In genomic region chr8:84901752-84902151, GRCm38 (mm10) we compare ENCODE assay signal across 9 mouse cellular contexts. TPM values are rescaled to one million over a fixed set of nuclear protein-coding genes. Genes with fewer than 3 reads are reported as not detected.
DNase-seq lines count a peak whose midpoint lies in the region; ATAC-seq lines count a peak whose summit lies in the region.
"Had no signal": no experiment of that assay in that cellular context is flagged by ENCODE, and none has a peak within 500 bp of the region (broad histone marks: within the 10 kb centered on the region; RNA-seq: fewer than 3 reads in every experiment).

TSS of gene Klf1 (plus strand) at chr8:84901928.

- H3K4me2 ChIP-seq in heart, embryonic 15.5 days = peak within 1 kb of the TSS; percentile 99
- peak within 1 kb of the TSS; percentile 85 for H3K4me2 ChIP-seq in hindbrain, embryonic 15.5 days
- peak within 1 kb of the TSS; percentile 98 for H3K4me2 ChIP-seq in midbrain, embryonic 15.5 days

- no peaks in the 10 kb centered on the region for H3K36me3 ChIP-seq in heart, embryonic 15.5 days
- no peaks in the 10 kb centered on the region for H3K36me3 ChIP-seq in hindbrain, embryonic 15.5 days
- H3K36me3 ChIP-seq in midbrain, embryonic 15.5 days (replicated peaks) = no peaks in the 10 kb centered on the region

- DNase-seq in heart, adult 8-10 months (ENCODE audit: low spot score) = no peak
- DNase-seq in adipocyte (ENCODE audit: low spot score) = no peak
- DNase-seq in gastrocnemius, adult 8-10 months (ENCODE audit: low spot score in 2 of 2) = no peak

- peaks cover 14% of the 10 kb centered on the region for H3K4me1 ChIP-seq in heart, embryonic 15.5 days (replicated peaks)
- no peaks in the 10 kb centered on the region for H3K4me1 ChIP-seq in brown adipose tissue, adult 24 weeks (ENCODE audit: control insufficient read depth, insufficient read depth, insufficient read length, low read length)
- peaks cover 14% of the 10 kb centered on the region for H3K4me1 ChIP-seq in hindbrain, embryonic 15.5 days (replicated peaks)
- H3K4me1 ChIP-seq in midbrain, embryonic 15.5 days = peaks cover 13% of the 10 kb centered on the region

- peak within 1 kb of the TSS; percentile 83 for H3K9ac ChIP-seq in heart, embryonic 15.5 days
- peak within 1 kb of the TSS; percentile 47 for H3K9ac ChIP-seq in hindbrain, embryonic 15.5 days
- peak within 1 kb of the TSS; percentile 46 for H3K9ac ChIP-seq in midbrain, embryonic 15.5 days

- ATAC-seq in heart, embryonic 15.5 days (replicated peaks; ENCODE audit: insufficient number of reproducible peaks, insufficient read depth, low FRiP score, low read depth) = no peak
- ATAC-seq in hindbrain, embryonic 15.5 days (ENCODE audit: low FRiP score, low read depth) = no peak
- no peak for ATAC-seq in midbrain, embryonic 15.5 days (replicated peaks)
- no peak for ATAC-seq in inflammation-experienced regulatory T-cells, adult 6 months
- ATAC-seq: Patski had no signal

- 60% methylated on average over 3 of the region's 3 CpGs for WGBS in heart, embryonic 15.5 days
- 90% methylated on average over 3 of the region's 3 CpGs for WGBS in hindbrain, embryonic 15.5 days
- 76% methylated on average over 3 of the region's 3 CpGs for WGBS in midbrain, embryonic 15.5 days

- H3K27ac ChIP-seq in heart, embryonic 15.5 days = no peak within 1 kb of the TSS; the same call in 1 of the 2 replicates
- no peak within 1 kb of the TSS for H3K27ac ChIP-seq in brown adipose tissue, adult 24 weeks (replicated peaks; ENCODE audit: low read depth, low read length)
- H3K27ac ChIP-seq in hindbrain, embryonic 15.5 days (replicated peaks) = no peak within 1 kb of the TSS
- H3K27ac ChIP-seq in midbrain, embryonic 15.5 days = no peak within 1 kb of the TSS

- H3K27me3 ChIP-seq in heart, embryonic 15.5 days = peaks cover 13% of the 10 kb centered on the region
- peaks cover 12% of the 10 kb centered on the region; the same call in 1 of the 2 replicates for H3K27me3 ChIP-seq in hindbrain, embryonic 15.5 days
- H3K27me3 ChIP-seq in midbrain, embryonic 15.5 days (replicated peaks) = peaks cover 9% of the 10 kb centered on the region
- H3K27me3 ChIP-seq: Patski had no signal

- peak within 1 kb of the TSS; percentile 69 for H3K4me3 ChIP-seq in heart, embryonic 15.5 days
- H3K4me3 ChIP-seq in brown adipose tissue, adult 24 weeks (ENCODE audit: insufficient read depth, low read depth, low read length) = peak within 1 kb of the TSS; percentile 63
- H3K4me3 ChIP-seq in hindbrain, embryonic 15.5 days = peak within 1 kb of the TSS; percentile 47
- peak within 1 kb of the TSS; percentile 48 for H3K4me3 ChIP-seq in midbrain, embryonic 15.5 days

- H3K9me3 ChIP-seq in heart, embryonic 15.5 days (replicated peaks) = no peaks in the 10 kb centered on the region
- H3K9me3 ChIP-seq in hindbrain, embryonic 15.5 days = no peaks in the 10 kb centered on the region
- no peaks in the 10 kb centered on the region for H3K9me3 ChIP-seq in midbrain, embryonic 15.5 days

RNA-seq across cellular contexts. Expression of gene Klf1, which starts in this region (rescaled TPM):
- polyA plus RNA-seq in heart, embryonic 15.5 days (2015; fragmentation: Nextera tagmentation; extraction: Ambion mirVana) = 1.1 and 4.9 TPM in 2 replicates
- not detected for total RNA-seq in heart, adult 8-10 months (2022)
- polyA plus RNA-seq in brown adipose tissue, adult 24 weeks (2012; ENCODE audit: insufficient read depth, insufficient read length, missing spikeins) = not detected in 2 replicates
- 0.64 TPM in 2 replicates for polyA plus RNA-seq in hindbrain, embryonic 15.5 days (2015; fragmentation: Nextera tagmentation; extraction: Ambion mirVana)
- 0.65 and 0.79 TPM in 2 replicates for polyA plus RNA-seq in midbrain, embryonic 15.5 days (2015; fragmentation: Nextera tagmentation; extraction: Ambion mirVana)
- not detected for total RNA-seq in gastrocnemius, adult 8-10 months (2022)
- not detected for polyA plus RNA-seq in inflammation-experienced regulatory T-cells, adult 6 months (2017; shearing (Covaris generic))
